Mouse (Mus musculus) midbrain, postnatal 0 days (tissue): ENCODE results near the gene T. TPM values are rescaled to one million over a fixed set of nuclear protein-coding genes. Genes with fewer than 3 reads are reported as not detected.
A peak's percentile ranks its signal among the peaks of the same experiment; 100 is the strongest.
"Not testable (repeated sequence)": the region's sequence is repeated elsewhere in the genome, so short reads cannot be mapped to it uniquely, and the experiment has no call there.

ENCODE experiments used
- ATAC-seq: fragments of 200-750 bp; cut with Nextera tagmentation; 2 replicates; pipeline ENCODE4 v1.8.0; 2017; ENCODE audit warnings: moderate number of reproducible peaks, mild to moderate bottlenecking, moderate TSS enrichment, moderate library complexity; ENCODE audit not compliant: low FRiP score
- DNase-seq: peaks from one replicate; pipeline ENCODE4 v3.0.0-alpha.2; 2015; ENCODE audit warnings: low spot score
- H3K27ac ChIP-seq: fragments of 300-500 bp; sonication (generic); 2 replicates; pipeline ENCODE4 v1.5.1; 2014; ENCODE audit warnings: low read depth, mild to moderate bottlenecking, low read length, mixed read lengths
- H3K27me3 ChIP-seq: fragments of 300-500 bp; sonication (generic); 2 replicates; pipeline ENCODE4 v1.6.1; 2014; ENCODE audit warnings: low read length, control low read depth, mixed read lengths; ENCODE audit not compliant: insufficient read depth
- H3K36me3 ChIP-seq: fragments of 300-500 bp; sonication (generic); 2 replicates; pipeline ENCODE4 v1.6.1; 2014; ENCODE audit warnings: low read length, control low read depth, mixed read lengths; ENCODE audit not compliant: insufficient read depth
- H3K4me1 ChIP-seq: fragments of 300-500 bp; sonication (generic); 2 replicates; pipeline ENCODE4 v1.6.1; 2014; ENCODE audit warnings: mild to moderate bottlenecking, control low read depth, antibody characterized with exemption, low read length, mixed read lengths; ENCODE audit not compliant: insufficient read depth
- H3K4me2 ChIP-seq: fragments of 300-500 bp; sonication (generic); 2 replicates; pipeline ENCODE4 v1.6.1; 2014; ENCODE audit warnings: low read depth, mild to moderate bottlenecking, low read length, mixed read lengths; ENCODE audit not compliant: poor library complexity, severe bottlenecking
- H3K4me3 ChIP-seq: fragments of 300-500 bp; sonication (generic); 2 replicates; pipeline ENCODE4 v1.5.1; 2014; ENCODE audit warnings: low read depth, mild to moderate bottlenecking, low read length, moderate library complexity
- H3K9ac ChIP-seq: fragments of 300-500 bp; sonication (generic); replicated peaks from 2 replicates; pipeline ENCODE4 v1.6.1; 2014; ENCODE audit warnings: mild to moderate bottlenecking, low read length, moderate library complexity, mixed read lengths; ENCODE audit not compliant: poor library complexity, severe bottlenecking
- H3K9me3 ChIP-seq: fragments of 300-500 bp; sonication (generic); 2 replicates; pipeline ENCODE4 v1.6.1; 2016; ENCODE audit warnings: low read length, control low read depth
- CTCF ChIP-seq: IDR thresholded peaks from 2 replicates; pipeline ENCODE4 v1.5.1; 2016; ENCODE audit warnings: antibody characterized with exemption, mild to moderate bottlenecking
- WGBS: fragments of 180-500 bp; shearing (Covaris S2); extraction: QIAGEN DNeasy Blood & Tissue Kit; methylation state at CpG from one replicate; pipeline ENCODE4 v1.1.7; 2014; 5-methylcytosine and 5-hydroxymethylcytosine counted together
- polyA plus RNA-seq: library from polyadenylated mRNA; unstranded; fragments of >200 nt; fragmentation: Nextera tagmentation; extraction: Ambion mirVana; gene quantifications from 2 replicates; pipeline ENCODE4 v1.2.1, GENCODE M21; 2015
- total RNA-seq: library from RNA; depleted of rRNA; stranded (reverse); fragments of >200 nt; gene quantifications from 2 replicates; pipeline ENCODE4 v1.2.3, GENCODE M21; 2014

The T gene
- total and polyA plus RNA-seq, 2 experiments from 2014 or later, result 0.11 to 0.35 TPM

DNA sequence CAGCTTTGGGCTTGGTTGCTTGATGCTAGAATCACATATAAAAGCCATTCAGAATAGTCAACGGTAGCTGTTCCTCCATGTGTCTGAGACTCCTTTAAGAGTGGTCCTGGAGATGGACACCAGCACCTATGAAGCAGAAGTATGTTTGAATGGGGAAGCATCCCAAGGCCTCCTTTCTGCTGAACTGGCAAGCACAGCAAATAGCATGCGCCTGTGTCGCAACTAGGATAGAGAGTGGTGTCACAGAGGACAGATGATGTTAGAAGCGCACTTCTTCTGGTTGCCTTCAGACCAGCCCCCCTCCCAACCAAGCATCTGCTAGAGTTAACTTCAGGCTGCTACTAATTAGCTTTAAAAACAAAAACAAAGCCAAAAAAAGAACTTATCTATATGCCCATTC, 43.7 kb upstream of the T start:
- 0 out of 2 replicates have a peak, but pooled peaks cover 6% of the 10 kb centered on the region for H3K4me1 ChIP-seq
- H3K36me3 ChIP-seq, result no peaks in the 10 kb centered on the region
- H3K4me2 ChIP-seq, result no peak overlapping the region
- no peak overlapping the region for H3K27ac ChIP-seq
- no peaks in the 10 kb centered on the region for H3K9me3 ChIP-seq
- DNase-seq (no peak), ATAC-seq (no peak)
- no peak for TF ChIP-seq CTCF
- WGBS, result 59% methylated on average over 4 of the region's 4 CpGs
- H3K9ac ChIP-seq, result no peak overlapping the region
- H3K27me3 ChIP-seq, result no peaks in the 10 kb centered on the region; the same call in 1 of the 2 replicates
- H3K4me3 ChIP-seq, result no peak overlapping the region

DNA sequence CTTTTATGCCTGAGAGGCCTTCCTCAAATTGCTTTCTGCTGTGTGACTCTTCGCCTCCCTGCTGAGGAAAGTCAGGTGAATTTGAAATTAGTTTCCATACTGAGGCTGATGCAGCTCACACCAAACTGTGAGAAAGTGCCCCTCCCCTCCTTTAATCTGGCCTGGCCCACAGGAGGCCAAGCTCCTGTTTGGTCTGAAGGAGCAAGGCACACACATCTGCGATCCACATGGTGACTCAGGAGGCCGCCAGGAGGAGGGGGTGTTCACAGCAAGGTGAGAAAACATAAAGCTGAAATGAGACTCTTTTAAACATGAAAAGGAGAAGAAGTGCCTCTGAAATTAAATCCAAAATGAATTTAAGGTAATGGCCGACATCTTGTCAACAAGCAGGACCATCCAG, 37.9 kb upstream of the T start:
- H3K4me3 ChIP-seq, result no peak overlapping the region
- no peaks in the 10 kb centered on the region for H3K9me3 ChIP-seq
- no peak for ATAC-seq
- no peak for TF ChIP-seq CTCF
- no peak overlapping the region for H3K27ac ChIP-seq
- no peaks in the 10 kb centered on the region for H3K27me3 ChIP-seq
- H3K4me1 ChIP-seq, result no peaks in the 10 kb centered on the region
- no peaks in the 10 kb centered on the region for H3K36me3 ChIP-seq
- no peak overlapping the region for H3K9ac ChIP-seq
- peak; percentile 35 for DNase-seq
- no peak overlapping the region for H3K4me2 ChIP-seq
- WGBS, result 54% methylated on average over 4 of the region's 4 CpGs

DNA sequence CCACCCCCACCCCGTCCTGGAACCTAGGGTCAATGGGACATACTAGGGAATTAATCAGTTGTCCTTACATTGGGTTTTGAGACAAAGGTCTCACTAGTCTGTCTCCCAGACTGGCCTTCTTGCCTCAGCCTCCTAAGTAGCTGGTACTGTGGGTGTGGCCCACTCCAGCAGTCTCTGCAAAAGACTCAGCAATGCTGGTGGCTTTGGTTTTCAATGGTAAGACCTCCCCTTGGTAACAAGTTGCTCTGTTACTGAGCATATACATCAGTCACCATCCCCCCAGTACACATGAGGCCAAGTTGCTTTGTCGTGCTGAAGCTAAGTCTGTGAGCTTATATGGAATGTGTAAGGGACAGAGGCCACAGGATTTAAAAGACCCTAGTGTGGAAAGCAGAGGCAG, 36.3 kb upstream of the T start:
- Histone ChIP-seq H3K4me1 (no peaks in the 10 kb centered on the region), H3K9me3 (no peaks in the 10 kb centered on the region), H3K27me3 (no peaks in the 10 kb centered on the region), H3K9ac (no peak overlapping the region), H3K4me2 (no peak overlapping the region), H3K4me3 (no peak overlapping the region), H3K36me3 (no peaks in the 10 kb centered on the region), H3K27ac (no peak overlapping the region)
- ATAC-seq (no peak), DNase-seq (no peak)
- WGBS, result 69% methylated on average over 2 of the region's 2 CpGs
- TF ChIP-seq CTCF, result no peak

DNA sequence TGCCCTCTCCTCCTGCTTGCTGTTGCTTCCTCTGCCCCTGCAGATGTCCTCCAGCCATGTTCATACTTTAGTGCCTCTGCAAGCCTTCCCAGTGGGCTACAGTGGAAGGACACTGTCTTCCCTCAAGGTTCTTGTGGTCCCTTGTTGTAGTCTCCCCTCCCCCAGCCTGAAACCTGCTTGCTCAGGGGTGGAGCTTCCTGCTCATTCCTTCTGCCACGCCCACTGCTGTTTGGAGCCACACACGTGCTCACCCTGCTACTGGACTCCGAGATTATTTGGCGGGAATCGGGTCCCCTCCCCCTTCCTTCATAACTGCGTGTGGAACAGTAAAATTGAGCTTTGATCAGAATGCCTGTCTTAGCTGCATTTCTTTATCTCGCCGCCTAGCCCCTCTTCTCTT, 30.3 kb upstream of the T start:
- not testable (repeated sequence) for DNase-seq, ATAC-seq
- WGBS, result 59% methylated on average over 8 of the region's 8 CpGs

DNA sequence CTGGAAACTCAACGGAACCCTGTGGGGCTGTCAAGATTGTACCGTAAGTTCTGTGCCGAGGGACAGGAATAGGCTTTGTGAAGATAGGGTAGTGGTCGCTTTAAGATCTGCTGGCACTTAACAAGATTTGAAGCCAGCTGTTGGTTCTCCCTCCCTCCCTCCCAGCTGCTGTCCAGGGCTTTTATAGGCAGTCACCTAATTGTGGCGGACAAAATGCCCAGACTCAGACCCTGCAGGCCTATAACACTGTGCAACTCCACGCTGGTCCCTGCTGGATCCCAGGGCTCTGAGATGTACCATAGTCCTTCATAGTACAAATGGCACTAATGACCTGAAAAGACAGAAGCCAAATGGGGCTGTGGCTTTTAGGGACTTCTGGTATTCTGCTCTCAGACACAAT, 27.9 kb upstream of the T start:
- TF ChIP-seq CTCF, result no peak
- DNase-seq (no peak), ATAC-seq (no peak)
- Histone ChIP-seq H3K27me3 (no peaks in the 10 kb centered on the region), H3K27ac (no peak overlapping the region), H3K4me1 (no peaks in the 10 kb centered on the region), H3K4me3 (no peak overlapping the region), H3K9me3 (no peaks in the 10 kb centered on the region), H3K36me3 (no peaks in the 10 kb centered on the region), H3K4me2 (no peak overlapping the region), H3K9ac (no peak overlapping the region)
- 33% methylated on average over 6 of the region's 6 CpGs for WGBS

More for the DNA sequence above, 30.3 kb upstream of the T start:
- H3K27me3 ChIP-seq, H3K9ac ChIP-seq, H3K4me3 ChIP-seq, H3K4me1 ChIP-seq, H3K27ac ChIP-seq, H3K9me3 ChIP-seq, H3K36me3 ChIP-seq, H3K4me2 ChIP-seq: not testable (repeated sequence)

DNA sequence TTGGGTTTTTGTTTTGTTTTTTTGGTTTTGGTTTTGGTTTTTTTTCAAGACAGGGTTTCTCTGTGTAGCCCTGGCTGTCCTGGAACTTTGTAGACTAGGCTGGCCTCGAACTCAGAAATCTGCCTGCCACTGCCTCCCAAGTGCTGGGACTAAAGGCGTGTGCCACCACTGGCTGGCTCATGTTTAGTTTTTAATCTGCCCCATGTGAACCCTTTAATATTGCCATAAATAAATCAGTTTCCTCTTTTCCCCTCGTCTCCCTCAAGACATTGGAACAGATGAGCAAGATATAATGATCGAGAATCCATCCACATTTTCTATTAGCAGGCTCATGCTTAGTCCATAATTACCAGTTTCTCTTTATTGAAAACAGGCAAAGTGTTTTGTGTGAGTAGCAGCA, 26.2 kb upstream of the T start:
- H3K4me1 ChIP-seq, H3K4me3 ChIP-seq, ATAC-seq, H3K27me3 ChIP-seq, H3K4me2 ChIP-seq, H3K9ac ChIP-seq, DNase-seq, H3K27ac ChIP-seq, H3K9me3 ChIP-seq, H3K36me3 ChIP-seq: not testable (repeated sequence)
- WGBS, result 61% methylated on average over 4 of the region's 4 CpGs
